Mouse (Mus musculus) lung, adult 2 months (tissue): ENCODE results near the gene Gpr108. TPM values are rescaled to one million over a fixed set of nuclear protein-coding genes. Genes with fewer than 3 reads are reported as not detected.

Source experiments
- DNase-seq: peaks from one replicate; pipeline ENCODE4 v3.0.0; 2022
- H3K4me1 ChIP-seq: fragments of 200-500 bp; 2 replicates; pipeline ENCODE4 v1.6.1; 2011; ENCODE audit warnings: low read length; ENCODE audit not compliant: control insufficient read depth, insufficient read depth
- H3K4me3 ChIP-seq: fragments of 200-500 bp; replicated peaks from 2 replicates; pipeline ENCODE3; 2011; ENCODE audit warnings: low read depth, mild to moderate bottlenecking, control low read depth, low read length; ENCODE audit errors: extremely low read depth
- CTCF ChIP-seq: fragments of 200-500 bp; IDR thresholded peaks from 2 replicates; pipeline ENCODE4 v1.5.1; 2011; ENCODE audit warnings: mild to moderate bottlenecking, low read length, control low read depth; ENCODE audit not compliant: insufficient read depth
- POLR2A ChIP-seq: fragments of 200-500 bp; IDR thresholded peaks from 2 replicates; pipeline ENCODE4 v1.6.1; 2011; ENCODE audit warnings: low read depth, mild to moderate bottlenecking, control low read depth, low read length, borderline replicate concordance; ENCODE audit errors: extremely low read depth
- WGBS: fragments of 180-500 bp; shearing (Covaris S2); methylation state at CpG from one replicate; pipeline ENCODE4 v1.1.7; 2018; 5-methylcytosine and 5-hydroxymethylcytosine counted together
- polyA plus RNA-seq: library from polyadenylated mRNA; depleted of rRNA; stranded (reverse); fragments of >200 nt; gene quantifications from 2 replicates; pipeline ENCODE4 v1.2.3, GENCODE M21; 2012

The Gpr108 gene
- polyA plus RNA-seq, 1 experiment = 68.2 TPM

DNA sequence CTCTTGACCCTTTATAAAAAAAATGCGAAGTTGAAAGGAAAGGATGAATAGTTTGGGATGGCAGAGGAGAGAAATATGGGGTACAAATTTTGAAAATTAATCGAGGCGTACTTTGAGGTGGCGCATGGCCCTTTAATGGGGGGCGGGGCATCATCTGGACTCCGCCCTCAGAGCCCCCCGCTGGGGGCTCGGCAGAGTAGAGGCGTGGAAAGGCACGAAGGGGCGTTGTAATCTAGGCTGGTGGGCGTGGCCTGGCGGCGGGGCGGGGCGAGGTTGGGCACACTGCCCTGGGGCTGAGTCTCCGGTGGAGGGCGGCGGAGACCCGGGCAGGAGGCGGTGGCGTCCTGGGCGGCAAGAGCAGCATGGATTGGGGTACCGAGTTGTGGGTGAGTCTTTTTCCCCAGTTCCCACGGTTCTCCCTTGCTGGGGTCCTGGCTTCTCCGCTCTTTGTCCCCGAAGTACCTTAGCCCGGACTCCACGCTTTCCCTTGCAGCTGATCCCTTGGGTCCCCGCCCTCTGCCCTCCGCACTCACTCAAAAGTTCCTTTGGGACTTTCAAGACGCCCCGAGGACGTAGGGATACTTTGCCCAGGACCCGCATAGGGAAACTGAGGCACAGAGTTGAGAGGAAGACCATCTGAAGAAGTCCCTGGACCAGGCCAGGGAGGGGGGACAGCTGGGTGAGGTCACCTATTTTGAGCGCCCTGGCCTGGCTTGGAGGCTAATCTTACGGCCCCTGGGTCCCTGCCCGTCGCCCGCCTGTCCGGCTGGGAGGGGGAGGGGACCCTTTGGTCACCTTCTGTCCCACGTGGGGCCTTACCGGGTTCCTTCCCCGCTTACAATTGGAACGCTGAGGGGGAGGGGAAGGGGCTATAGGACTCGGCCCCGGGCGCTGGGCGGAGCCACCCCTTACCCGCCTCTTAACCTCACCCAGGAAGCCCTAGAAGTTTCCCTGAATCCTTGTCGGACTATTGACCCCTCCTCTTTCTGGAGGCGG lies 1.2 kb upstream of the Gpr108 start, which contains the start of gene Trip10:
Gene Trip10 (plus strand): TSS at position 270 of the 996 bp plus-strand sequence.
- under 1% methylated on average over 52 of the region's 52 CpGs for WGBS
- peak; percentile 99 for DNase-seq
- peak within 1 kb of the TSS; percentile 95 for H3K4me3 ChIP-seq
- H3K4me1 ChIP-seq = peaks cover 8% of the 10 kb centered on the region
- TF ChIP-seq POLR2A = peak; percentile 86; the same call in 1 of the 2 replicates
- TF ChIP-seq CTCF = no peak

DNA sequence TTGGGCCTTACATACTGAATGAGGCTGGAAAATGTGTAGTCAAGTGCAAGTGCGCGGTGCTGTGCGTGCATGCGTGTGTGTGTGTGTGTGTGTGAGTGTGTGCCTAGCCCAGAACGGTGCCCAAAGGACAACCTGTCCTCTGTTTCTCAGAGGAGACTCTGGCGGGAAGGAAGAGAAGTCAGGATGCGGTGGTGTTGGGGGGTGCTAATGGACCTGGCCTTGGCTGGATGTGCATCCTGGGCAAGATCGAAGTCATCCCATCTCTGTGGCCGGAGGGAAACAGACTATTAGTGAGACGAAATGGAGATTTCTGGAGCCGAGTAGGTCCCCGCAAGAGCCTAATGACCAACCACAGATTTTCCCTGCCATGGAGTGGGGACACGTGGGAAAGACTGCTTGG lies 525 bp upstream of the Gpr108 start:
- 4% methylated on average over 13 of the region's 13 CpGs for whole genome bisulfite sequencing

DNA sequence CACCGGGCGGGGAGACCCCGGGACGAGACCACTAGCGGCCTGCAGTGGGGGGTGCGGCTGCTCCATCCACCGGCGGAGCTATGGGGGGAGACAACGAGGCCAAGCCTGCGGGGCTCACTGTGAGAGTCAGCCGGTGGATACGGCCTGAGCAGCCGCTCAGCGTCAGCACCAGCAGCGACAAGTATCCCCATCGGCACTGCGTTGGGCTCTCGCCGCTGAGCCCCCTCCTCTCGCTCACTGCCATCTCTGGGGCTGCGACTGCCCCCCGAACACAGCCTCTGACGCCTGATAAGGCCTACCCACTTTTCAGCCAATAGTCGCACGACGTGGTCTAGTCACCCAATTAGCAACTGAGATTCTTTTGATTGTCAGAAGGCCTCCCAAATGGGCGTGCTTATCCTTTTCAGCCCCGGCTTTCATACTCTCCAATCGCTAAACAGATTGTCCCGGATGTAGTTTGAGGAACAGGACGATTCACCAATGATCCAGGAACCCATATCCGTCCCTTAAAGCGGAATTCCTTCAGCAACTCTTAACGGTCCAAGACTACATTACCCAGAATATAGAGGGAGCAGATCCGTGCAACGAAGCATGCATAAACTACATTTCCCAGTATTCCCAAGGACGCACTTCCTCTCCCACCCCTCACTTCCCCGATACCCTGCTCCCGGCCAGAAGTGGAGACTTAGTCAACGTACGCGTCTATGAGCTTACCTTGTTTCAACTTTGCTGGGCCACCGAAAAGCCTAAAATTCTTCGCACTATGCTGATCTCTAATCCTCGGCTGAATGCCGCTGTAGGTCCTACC lies 649 bp downstream of the Gpr108 start:
- DNase-seq = peak; percentile 88
- Histone ChIP-seq H3K4me1 (peaks cover 8% of the 10 kb centered on the region), H3K4me3 (peak overlapping the region; percentile 95)
- TF ChIP-seq CTCF (no peak), POLR2A (peak; percentile 95; the same call in 1 of the 2 replicates)
- under 1% methylated on average over 46 of the region's 46 CpGs for WGBS

More for the DNA sequence above, 525 bp upstream of the Gpr108 start:
- H3K4me3 ChIP-seq = peak overlapping the region; percentile 51
- TF ChIP-seq POLR2A = no peak
- no peak for TF ChIP-seq CTCF
- H3K4me1 ChIP-seq = peaks cover 8% of the 10 kb centered on the region
- DNase-seq = peak; percentile 39

DNA sequence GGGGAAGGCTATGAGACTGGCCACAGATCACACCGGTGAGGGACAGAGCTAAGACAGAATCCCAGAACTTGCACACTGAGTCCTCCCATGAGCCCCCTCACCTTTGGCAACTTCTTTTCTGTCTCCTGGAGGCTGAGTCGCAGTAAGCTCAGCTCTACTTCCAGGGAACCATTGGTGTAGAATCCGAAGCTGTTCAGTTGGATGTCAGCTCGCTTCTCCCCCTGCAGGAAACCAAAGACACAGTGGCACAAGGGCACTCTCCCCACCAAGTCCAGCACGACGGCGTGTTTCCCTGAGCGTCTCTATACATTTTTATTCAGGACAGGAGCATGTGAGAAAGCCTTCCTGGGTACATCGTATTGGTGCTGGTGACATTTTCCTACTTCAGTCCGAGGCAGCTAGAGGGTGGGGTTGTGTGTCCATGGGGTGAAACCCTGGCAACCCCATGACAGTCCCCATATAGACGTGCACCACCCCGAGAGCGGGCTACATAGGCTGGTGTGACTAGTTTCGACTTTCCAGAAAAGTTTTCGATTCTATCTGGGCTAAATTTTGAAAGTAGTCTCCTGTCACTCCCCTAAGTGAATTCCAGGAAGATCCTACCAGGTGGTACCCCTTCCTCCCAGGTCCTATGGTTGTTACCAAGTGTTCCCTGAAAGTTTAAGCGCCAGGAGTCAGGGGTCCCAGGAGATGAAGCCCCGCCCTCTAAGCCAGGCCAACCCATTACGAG lies 1.4 kb downstream of the Gpr108 start:
- no peak for DNase-seq
- Histone ChIP-seq H3K4me3 (peak overlapping the region; percentile 87), H3K4me1 (peaks cover 8% of the 10 kb centered on the region)
- TF ChIP-seq POLR2A = no peak
- no peak for TF ChIP-seq CTCF
- WGBS = 3% methylated on average over 18 of the region's 18 CpGs

DNA sequence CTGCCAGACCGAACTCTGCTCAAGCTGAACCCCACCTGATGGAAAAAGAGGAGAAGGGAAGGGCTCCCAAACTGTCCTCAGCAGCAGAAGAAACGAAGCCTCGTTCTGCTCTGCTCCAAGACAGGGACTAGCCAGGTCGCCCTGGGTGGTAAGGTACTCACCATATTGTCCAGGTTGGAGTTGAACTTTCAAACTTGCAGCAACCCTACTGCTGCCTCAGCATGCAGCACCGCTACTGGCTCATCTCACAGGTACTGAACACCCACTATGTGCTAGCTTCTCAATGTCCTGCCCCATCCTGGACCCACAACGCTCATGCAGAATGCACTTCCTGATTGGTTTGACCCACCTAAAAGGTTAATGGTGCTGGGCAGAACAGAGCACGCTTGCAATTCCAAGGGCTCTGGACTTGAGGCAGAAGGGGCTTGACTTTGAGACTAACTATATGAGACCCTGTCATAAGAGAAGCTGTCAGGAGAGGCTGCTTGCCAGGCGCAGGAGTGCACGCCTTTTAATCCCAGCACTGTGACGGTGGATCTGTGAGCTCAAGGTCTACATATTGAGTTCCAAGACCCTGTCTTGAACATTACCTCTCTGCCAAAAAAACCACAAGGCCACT lies 2.8 kb downstream of the Gpr108 start:
- DNase-seq = no peak
- Histone ChIP-seq H3K4me1 (peaks cover 8% of the 10 kb centered on the region), H3K4me3 (no peak overlapping the region)
- TF ChIP-seq POLR2A = no peak
- no peak for TF ChIP-seq CTCF
- WGBS = 87% methylated on average over 10 of the region's 10 CpGs

DNA sequence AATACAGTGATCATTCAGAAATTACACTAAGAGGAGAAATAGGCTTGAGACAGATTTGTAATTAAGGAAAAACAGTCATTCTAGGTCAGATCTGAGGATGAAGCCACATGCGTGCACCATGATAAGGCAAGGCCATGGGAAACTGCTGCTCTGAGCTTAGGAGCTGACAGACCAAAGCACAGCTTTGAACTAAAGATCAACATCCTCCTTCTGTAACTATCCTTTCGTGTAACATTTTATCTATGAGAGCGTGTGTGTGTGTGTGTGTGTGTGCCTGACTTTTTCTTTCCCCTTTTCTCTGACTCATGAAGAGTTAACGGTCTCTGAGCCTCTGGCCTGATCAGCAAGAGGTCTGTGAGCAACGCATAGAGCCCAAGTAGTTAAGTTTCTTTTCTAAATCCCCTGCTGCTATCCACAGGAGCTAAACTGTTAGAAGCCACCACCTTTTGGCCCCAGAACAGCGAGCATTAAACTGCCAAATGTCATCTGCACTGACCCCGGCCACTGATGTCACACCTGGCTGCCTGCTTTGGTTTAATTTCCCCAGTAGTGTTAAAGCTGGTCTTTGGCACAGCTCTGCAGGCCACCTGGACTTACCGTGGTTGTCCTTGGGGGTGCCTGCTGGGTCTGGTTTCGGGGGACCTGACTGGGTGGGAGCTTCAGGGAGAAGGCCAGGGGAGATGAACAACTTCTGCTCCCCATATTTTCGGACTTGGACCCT lies 4.4 kb downstream of the Gpr108 start:
- 69% methylated on average over 10 of the region's 10 CpGs for WGBS
- Histone ChIP-seq H3K4me3 (no peak overlapping the region), H3K4me1 (peaks cover 7% of the 10 kb centered on the region)
- no peak for TF ChIP-seq POLR2A
- TF ChIP-seq CTCF = no peak
- no peak for DNase-seq

- no peak for DNase-seq
- no peak for TF ChIP-seq POLR2A
- no peak for TF ChIP-seq CTCF
- H3K4me1 ChIP-seq = 0 out of 2 replicates have a peak, but pooled peaks cover under 1% of the 10 kb centered on the region
- WGBS = 96% methylated on average over 9 of the region's 9 CpGs
- H3K4me3 ChIP-seq = no peak overlapping the region
Observed at GRCm38 (mm10) chr17:57237181-57237580, 11.1 kb downstream of the Gpr108 start.

- H3K4me1 ChIP-seq = 0 out of 2 replicates have a peak, but pooled peaks cover 2% of the 10 kb centered on the region
- DNase-seq = no peak
- no peak for TF ChIP-seq POLR2A
- TF ChIP-seq CTCF = no peak
- no peak overlapping the region for H3K4me3 ChIP-seq
- 95% methylated on average over 5 of the region's 5 CpGs for WGBS
Observed at GRCm38 (mm10) chr17:57235803-57236202, 12.4 kb downstream of the Gpr108 start.
